Mouse (Mus musculus): ENCODE measurements around the gene 2310030G06Rik.

DNA sequence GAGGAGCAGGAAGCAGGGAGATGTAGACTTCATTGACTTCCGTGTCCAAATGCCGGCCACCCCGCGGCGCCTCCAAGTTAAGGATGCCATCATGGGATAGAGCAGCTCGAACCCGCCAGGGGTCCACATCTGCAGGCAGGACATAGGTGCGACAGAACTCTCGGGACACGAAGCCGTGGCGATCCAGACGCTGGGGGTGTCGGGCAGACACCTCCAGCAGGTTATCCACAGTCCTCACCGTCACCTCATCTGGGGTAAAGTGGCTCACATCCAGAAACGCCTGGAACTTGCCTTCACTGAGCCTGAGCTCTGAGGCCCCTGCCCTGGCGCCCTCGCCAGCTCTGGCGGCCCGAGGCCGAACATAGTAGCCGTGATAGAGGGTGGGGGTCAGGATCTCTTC lies 5.0 kb upstream of the 2310030G06Rik start, which contains the start of gene Cryab:
- TF ChIP-seq CTCF (IDR thresholded peaks at IDR 0.05; ENCODE audit: low read depth) (no peak), EP300 (IDR thresholded peaks at IDR 0.05; ENCODE audit: low read depth) (no peak)
